ENCODE assay signal across 13 mouse cellular contexts in genomic region chr15:12215415-12215718, GRCm38 (mm10). TPM values are rescaled to one million over a fixed set of nuclear protein-coding genes. Genes with fewer than 3 reads are reported as not detected.
DNase-seq lines count a peak whose midpoint lies in the region; ATAC-seq lines count a peak whose summit lies in the region.
"Had no signal": no experiment of that assay in that cellular context is flagged by ENCODE, and none has a peak within 500 bp of the region (broad histone marks: within the 10 kb centered on the region; RNA-seq: fewer than 3 reads in every experiment).

No protein-coding gene starts in this region.

- no peaks in the 10 kb centered on the region for H3K27me3 ChIP-seq in forebrain, embryonic 16.5 days (replicated peaks; ENCODE audit: control insufficient read depth, insufficient read depth, low read length)
- peaks cover 13% of the 10 kb centered on the region for H3K27me3 ChIP-seq in forebrain, embryonic 10.5 days (ENCODE audit: poor library complexity, severe bottlenecking)
- no peaks in the 10 kb centered on the region for H3K27me3 ChIP-seq in midbrain, embryonic 14.5 days (ENCODE audit: control insufficient read depth, insufficient read depth, low read length)
- H3K27me3 ChIP-seq: liver, embryonic 13.5 days had no signal

- H3K9ac ChIP-seq in forebrain, embryonic 16.5 days (replicated peaks; ENCODE audit: low read depth, low read length): no peak overlapping the region
- H3K9ac ChIP-seq in midbrain, embryonic 14.5 days (replicated peaks; ENCODE audit: low read length): no peak overlapping the region
- H3K9ac ChIP-seq: liver, embryonic 13.5 days had no signal

- peaks cover 15% of the 10 kb centered on the region for H3K4me1 ChIP-seq in forebrain, embryonic 16.5 days (replicated peaks; ENCODE audit: control insufficient read depth, insufficient read depth, low read length)
- H3K4me1 ChIP-seq in forebrain, embryonic 10.5 days: peaks cover 10% of the 10 kb centered on the region
- no peaks in the 10 kb centered on the region for H3K4me1 ChIP-seq in midbrain, embryonic 14.5 days (ENCODE audit: control insufficient read depth, insufficient read depth, low read length)

- 84% methylated on average over 5 of the region's 5 CpGs for WGBS in forebrain, embryonic 16.5 days
- WGBS in forebrain, embryonic 10.5 days: 95% methylated on average over 5 of the region's 5 CpGs
- 95% methylated on average over 5 of the region's 5 CpGs for WGBS in midbrain, embryonic 14.5 days

- intact Hi-C loops in left cerebral cortex, postnatal 14 days (cut with DNase I): no loop called here

- no peak overlapping the region for H3K4me3 ChIP-seq in forebrain, embryonic 16.5 days (replicated peaks; ENCODE audit: low read length)
- no peak overlapping the region for H3K4me3 ChIP-seq in forebrain, embryonic 10.5 days
- no peak overlapping the region for H3K4me3 ChIP-seq in midbrain, embryonic 14.5 days (replicated peaks; ENCODE audit: low read depth, low read length)
- H3K4me3 ChIP-seq: liver, embryonic 13.5 days had no signal

- H3K9me3 ChIP-seq in forebrain, embryonic 16.5 days (ENCODE audit: control insufficient read depth, low read length): no peaks in the 10 kb centered on the region
- no peaks in the 10 kb centered on the region for H3K9me3 ChIP-seq in forebrain, embryonic 10.5 days
- H3K9me3 ChIP-seq in midbrain, embryonic 14.5 days (ENCODE audit: control insufficient read depth, low read length): no peaks in the 10 kb centered on the region
- H3K9me3 ChIP-seq: liver, embryonic 13.5 days had no signal

- no peaks in the 10 kb centered on the region for H3K36me3 ChIP-seq in forebrain, embryonic 16.5 days (ENCODE audit: control insufficient read depth, insufficient read depth)
- no peaks in the 10 kb centered on the region for H3K36me3 ChIP-seq in forebrain, embryonic 10.5 days (replicated peaks)
- no peaks in the 10 kb centered on the region for H3K36me3 ChIP-seq in midbrain, embryonic 14.5 days (ENCODE audit: control insufficient read depth, insufficient read depth, low read length)
- H3K36me3 ChIP-seq: liver, embryonic 13.5 days had no signal

- no peak for DNase-seq in forebrain, embryonic 10.5 days (ENCODE audit: extremely low spot score, low spot score)
- peak; percentile 98 for DNase-seq in brain, adult 2 months (ENCODE audit: low read depth, low spot score)
- DNase-seq in cerebellum, postnatal 25 days: peak; percentile 74 to 79
- DNase-seq in left cerebral cortex, postnatal 14 days (ENCODE audit: low spot score in 2 of 2): peak; percentile 70 to 74
- DNase-seq in midbrain, embryonic 14.5 days: no peak
- no peak for DNase-seq in retina, embryonic 14.5 days (ENCODE audit: low spot score)
- no peak for DNase-seq in kidney, postnatal 10 days
- DNase-seq: B cell, adult 2 months; gastrocnemius, postnatal 25 days; heart, postnatal 10 days; kidney, postnatal 25 days; liver, embryonic 13.5 days had no signal

- H3K4me2 ChIP-seq in forebrain, embryonic 16.5 days (ENCODE audit: low read length): no peak overlapping the region
- no peak overlapping the region for H3K4me2 ChIP-seq in midbrain, embryonic 14.5 days (ENCODE audit: low read length)
- H3K4me2 ChIP-seq: liver, embryonic 13.5 days had no signal

- ATAC-seq in forebrain, embryonic 16.5 days: peak; percentile 53
- no peak for ATAC-seq in midbrain, embryonic 14.5 days (ENCODE audit: low FRiP score, low TSS enrichment)

- no peak overlapping the region for H3K27ac ChIP-seq in forebrain, embryonic 16.5 days (ENCODE audit: low read length)
- H3K27ac ChIP-seq in forebrain, embryonic 10.5 days: no peak overlapping the region
- H3K27ac ChIP-seq in midbrain, embryonic 14.5 days (replicated peaks; ENCODE audit: low read depth, low read length): no peak overlapping the region
- H3K27ac ChIP-seq: liver, embryonic 13.5 days had no signal

RNA-seq across cellular contexts. Expression of gene Mtmr12, which starts 10.5 kb away (rescaled TPM):
- polyA plus RNA-seq in forebrain, embryonic 16.5 days (2015; fragmentation: Nextera tagmentation; extraction: Ambion mirVana): 10.8 and 12.3 TPM in 2 replicates
- 15.4 and 15.9 TPM in 2 replicates for polyA plus RNA-seq in forebrain, embryonic 10.5 days (2016; fragmentation: Nextera tagmentation; extraction: Ambion mirVana)
- total RNA-seq in left cerebral cortex, postnatal 14 days (2021): 10 to 100 TPM; 20.4 to 31.3 TPM
- polyA plus RNA-seq in midbrain, embryonic 14.5 days (2014; fragmentation: Nextera tagmentation; extraction: Ambion mirVana): 6.6 and 9.0 TPM in 2 replicates

Comparison
In these comparisons a context has a peak if more than half of its experiments do, and no peak if none do; other contexts are left out.
1. DNase-seq: peak in brain, adult 2 months (single experiment), cerebellum, postnatal 25 days (2 of 2) and left cerebral cortex, postnatal 14 days (2 of 2); none in forebrain, embryonic 10.5 days (single experiment), midbrain, embryonic 14.5 days (single experiment), retina, embryonic 14.5 days (single experiment) and kidney, postnatal 10 days (single experiment).